Mouse (Mus musculus): Measurements from ENCODE around the gene Vsig4. TPM values are rescaled to one million over a fixed set of nuclear protein-coding genes. Genes with fewer than 3 reads are reported as not detected.
"Not testable (repeated sequence)": the region's sequence is repeated elsewhere in the genome, so short reads cannot be mapped to it uniquely, and the experiment has no call there.

The Vsig4 gene
- polyA plus RNA-seq (2017; shearing (Covaris generic)), result not detected

DNA sequence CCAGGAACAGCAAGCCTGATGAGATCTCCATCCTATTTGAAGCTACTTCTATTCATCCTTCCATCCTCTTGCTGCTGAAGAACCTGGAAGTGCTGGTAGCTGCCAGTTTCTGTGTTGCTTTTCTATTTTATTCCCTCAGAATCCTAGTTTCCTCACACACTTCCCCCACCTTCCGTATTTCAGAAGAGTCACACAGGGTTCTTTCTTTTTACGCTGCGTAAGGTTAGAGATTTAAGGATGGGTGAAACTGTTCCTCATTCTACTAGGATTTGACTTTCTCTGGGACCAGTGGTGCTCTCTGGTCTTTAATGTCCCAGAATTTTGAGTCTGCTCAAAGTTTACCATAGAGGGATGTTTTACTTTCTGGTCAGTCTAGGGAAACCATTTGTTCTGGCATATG is at the start of gene Vsig4:
Gene Vsig4 (minus strand): TSS at position 101 of the 400 bp plus-strand sequence.
- no peak for ATAC-seq

GRCm38 (mm10) chrX:96339108-96339507 is 45.9 kb upstream of the Vsig4 start:
- ATAC-seq, result no peak

DNA sequence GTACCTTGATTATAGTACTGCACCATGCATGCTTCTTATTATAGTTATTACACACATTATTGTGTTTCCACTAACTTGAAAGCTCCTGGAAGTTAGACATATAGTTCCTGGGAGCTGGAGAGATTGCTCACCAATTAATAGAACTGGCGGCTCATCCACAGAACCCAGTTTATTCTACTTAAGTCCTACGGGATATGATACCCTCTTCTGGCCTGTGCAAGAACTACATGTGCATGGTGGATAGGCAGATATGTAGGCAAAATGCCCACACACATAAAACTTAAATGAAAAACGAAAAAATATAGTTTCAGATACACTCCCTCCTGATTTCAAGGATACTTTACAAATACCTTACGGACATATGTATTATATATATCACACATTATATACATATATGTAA is 36.5 kb upstream of the Vsig4 start:
- ATAC-seq, result no peak

- no peak for ATAC-seq
Observed at GRCm38 (mm10) chrX:96256509-96256908, 36.7 kb downstream of the Vsig4 start.

GRCm38 (mm10) chrX:96239644-96240043 is 53.6 kb downstream of the Vsig4 start:
- ATAC-seq, result no peak

GRCm38 (mm10) chrX:96239037-96239436 is 54.2 kb downstream of the Vsig4 start:
- no peak for ATAC-seq

DNA sequence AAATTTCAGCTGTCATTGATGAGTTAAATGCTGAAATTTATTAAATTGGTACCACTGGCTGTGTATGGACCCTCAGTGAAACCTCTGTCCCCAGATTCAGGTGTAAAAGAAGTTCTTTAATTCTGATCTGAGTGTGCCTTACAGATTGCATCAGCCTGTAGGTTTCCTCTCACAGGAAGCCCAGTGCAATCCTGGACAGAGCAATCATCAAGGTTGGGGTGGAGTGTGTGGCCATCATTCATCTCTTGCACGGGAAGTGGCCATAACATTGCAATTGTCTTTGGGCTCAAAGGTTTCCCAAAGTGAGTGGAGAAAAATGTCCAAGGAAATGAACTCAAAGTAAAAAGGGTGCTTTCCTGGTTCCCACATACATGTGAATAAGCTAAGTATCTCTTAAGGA is 57.5 kb downstream of the Vsig4 start:
- ATAC-seq, result no peak

DNA sequence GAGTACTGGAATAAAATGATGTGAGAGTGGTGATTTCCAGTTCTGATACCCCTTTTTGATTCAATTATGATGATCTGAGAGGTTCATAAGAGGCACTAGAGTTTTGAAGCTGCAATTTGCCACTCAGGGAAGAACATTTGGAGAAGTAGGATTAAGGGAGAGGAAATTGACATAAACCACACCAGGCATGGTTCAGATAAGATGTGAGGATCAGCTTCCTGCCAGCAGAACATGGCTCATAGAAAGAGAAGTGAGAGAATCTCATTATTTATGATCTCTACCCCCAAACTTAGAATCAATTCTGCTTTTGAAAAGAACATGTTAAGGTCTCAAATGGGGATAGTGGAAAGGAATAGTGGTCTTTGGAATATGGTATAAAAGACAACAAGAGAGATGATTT is 66.2 kb downstream of the Vsig4 start:
- ATAC-seq, result no peak

DNA sequence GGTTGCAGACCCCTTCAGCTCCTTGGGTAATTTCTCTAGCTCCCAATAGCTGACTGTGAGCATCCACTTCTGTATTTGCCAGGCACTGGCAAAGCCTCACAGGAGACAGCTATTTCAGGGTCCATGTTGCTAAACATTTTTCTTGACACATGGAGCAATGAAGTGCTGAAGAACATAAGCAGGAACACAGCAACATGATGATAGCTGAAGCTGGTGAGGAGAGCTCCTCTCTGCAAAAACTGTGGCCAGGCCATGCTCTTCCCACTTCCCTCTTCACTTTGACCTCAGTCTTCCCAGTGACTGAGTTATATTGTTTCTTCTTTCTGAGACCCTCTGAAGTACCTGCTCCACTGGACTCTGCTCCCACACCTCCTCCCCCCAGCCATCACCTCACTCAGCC is 67.8 kb downstream of the Vsig4 start:
- ATAC-seq, result no peak

GRCm38 (mm10) chrX:96224210-96224609 is 69.0 kb downstream of the Vsig4 start:
- ATAC-seq, result no peak

DNA sequence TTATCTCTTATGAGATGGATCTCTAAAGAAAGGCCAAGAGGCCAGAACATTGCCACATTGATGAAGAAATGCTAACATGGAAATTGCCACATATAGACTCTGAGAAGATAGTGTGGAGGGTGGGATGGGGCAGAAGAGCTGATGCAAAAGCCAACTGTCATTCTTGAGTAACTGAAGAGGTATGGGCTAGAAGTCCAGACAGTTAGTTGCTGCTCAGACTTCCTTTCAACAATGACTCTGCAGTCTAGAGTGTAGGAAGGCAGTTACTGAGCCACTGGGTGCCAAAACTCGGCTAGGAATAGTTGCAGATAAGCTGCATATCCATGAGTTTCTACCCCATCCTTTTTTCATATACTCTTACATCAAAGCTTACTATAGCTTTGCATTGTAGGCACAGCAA is 75.2 kb downstream of the Vsig4 start:
- no peak for ATAC-seq

DNA sequence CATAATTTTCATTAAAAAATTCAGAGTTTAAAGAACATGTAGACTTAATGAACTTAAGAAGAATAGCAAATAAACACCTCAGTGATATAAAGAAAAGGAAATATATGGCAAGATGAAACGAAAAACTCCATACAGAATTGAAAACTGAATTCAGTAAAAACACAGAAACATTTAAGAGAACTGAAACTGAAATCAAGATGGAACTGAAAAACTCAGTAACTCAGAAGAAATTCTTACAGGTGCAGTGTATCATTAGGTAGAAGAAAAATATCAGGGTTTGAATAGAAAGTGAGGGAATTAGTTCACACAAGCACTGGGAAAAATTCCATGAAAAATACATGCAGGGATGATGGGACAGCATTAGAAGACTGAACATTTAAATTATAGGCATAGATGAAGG is 86.4 kb downstream of the Vsig4 start:
- ATAC-seq, result no peak

DNA sequence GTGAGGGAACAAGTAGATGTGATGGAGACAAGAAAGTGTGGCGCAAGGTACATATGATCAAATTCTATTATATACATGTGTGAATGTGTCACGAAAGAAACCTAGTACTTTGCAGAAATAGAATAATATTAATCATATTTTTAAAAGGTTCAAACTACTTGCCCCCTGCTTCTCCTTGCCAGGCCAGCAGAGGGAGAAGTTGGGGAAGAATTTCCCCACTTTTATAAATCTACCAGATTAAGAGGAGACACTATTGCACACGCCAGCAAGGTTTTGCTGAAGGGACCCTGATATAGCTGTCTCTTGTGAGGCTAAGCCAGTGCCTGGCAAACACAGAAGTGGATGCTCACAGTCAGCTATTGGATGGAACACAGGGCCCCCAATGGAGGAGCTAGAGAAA is 88.1 kb downstream of the Vsig4 start:
- ATAC-seq, result not testable (repeated sequence)

Other genes with a start within 250 kb of the Vsig4 start
- gene Msn, start 197.4 kb downstream of the Vsig4 start, polyA plus RNA-seq (2017; shearing (Covaris generic)), result 100 to 1,000 TPM; 734 to 778 (median 742) TPM
- gene Heph, start 161.9 kb upstream of the Vsig4 start, polyA plus RNA-seq (2017; shearing (Covaris generic)), result not detected
- gene Hsf3, start 162.9 kb upstream of the Vsig4 start, polyA plus RNA-seq (2017; shearing (Covaris generic)), result not detected

Measured in inflammation-experienced regulatory T-cells, adult 6 months (primary cell).